Mouse (Mus musculus) cerebellum, postnatal 10 days (tissue): ENCODE results near the gene Fam129b.

Source experiments
- DNase-seq, 2 experiments: peaks; one replicate each; pipeline ENCODE4 v3.0.0; 2021; ENCODE audit warnings: mixed read lengths in 2 of 2

The Fam129b gene

DNA sequence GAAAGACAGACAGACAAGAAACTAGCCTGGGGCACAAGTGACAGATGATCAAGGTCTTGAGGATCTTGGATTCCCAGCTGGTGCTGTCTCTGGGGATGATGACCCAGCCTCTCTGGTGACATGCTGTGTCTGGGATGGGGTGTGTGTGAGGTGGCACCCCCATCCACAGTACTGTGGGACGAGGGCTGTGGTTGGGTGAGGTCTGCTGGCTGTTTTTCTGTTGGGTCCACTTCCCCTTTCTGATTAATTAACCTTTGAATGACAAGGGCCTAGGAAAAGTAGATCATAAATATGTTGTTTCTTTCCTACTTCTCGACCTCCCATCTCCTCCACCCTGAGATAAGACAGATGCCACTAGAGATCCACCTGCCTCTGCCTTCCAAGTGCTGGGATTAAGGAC lies 18.2 kb downstream of the Fam129b start:
- no peak for DNase-seq

DNA sequence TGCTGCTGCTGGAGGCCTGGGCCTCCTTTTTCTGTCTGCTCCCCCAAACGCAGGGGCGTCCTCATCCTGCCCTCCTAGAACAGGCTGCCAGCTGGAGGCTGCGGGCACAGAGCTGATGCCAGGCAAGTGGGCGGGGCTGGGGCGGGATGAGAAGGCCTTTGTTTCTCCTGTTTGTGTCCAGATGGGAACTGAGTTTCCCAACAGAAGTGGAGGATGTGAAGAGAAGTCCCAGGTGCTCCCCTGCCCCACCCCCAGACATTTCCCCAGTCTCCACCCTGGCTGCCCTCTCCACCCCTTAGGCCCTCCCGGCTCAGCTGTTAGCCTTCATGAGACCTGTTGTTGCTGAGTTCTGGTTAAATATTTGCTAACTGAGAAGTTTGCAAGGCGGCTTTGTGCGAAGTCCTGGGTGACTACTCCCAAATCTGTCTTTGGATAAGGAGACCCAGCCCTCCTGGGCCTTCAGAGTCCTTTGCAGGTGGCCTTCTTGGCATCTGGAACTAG lies 19.7 kb downstream of the Fam129b start:
- peak; percentile 70 to 80 for DNase-seq

GRCm38 (mm10) chr2:32896507-32897147 lies 20.7 kb downstream of the Fam129b start:
- peak; percentile 49 to 50 for DNase-seq

- peak; percentile 71 to 75 for DNase-seq
These were observed 23.1 kb downstream of the Fam129b start for GRCm38 (mm10) chr2:32898983-32899382.

DNA sequence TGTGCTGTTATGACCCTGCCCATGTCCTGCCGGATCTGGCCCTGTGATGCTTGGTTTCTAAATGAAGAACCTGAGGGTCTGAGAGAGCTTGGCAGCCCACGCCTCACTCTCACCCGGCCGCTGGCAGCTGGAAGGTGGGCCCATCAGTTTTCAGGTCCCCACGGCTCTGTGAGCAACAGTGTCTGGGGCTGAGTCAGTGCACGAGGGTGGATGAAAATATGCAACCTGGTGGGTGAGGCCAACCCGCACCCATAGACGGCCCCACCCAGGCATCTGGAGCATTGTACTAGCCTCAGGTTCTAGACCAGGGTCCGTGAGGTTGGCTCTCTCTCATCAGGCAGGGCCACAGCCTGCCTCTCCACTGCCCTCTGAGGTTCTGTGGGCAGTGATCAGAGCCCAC lies 26.2 kb downstream of the Fam129b start:
- DNase-seq, result no peak

DNA sequence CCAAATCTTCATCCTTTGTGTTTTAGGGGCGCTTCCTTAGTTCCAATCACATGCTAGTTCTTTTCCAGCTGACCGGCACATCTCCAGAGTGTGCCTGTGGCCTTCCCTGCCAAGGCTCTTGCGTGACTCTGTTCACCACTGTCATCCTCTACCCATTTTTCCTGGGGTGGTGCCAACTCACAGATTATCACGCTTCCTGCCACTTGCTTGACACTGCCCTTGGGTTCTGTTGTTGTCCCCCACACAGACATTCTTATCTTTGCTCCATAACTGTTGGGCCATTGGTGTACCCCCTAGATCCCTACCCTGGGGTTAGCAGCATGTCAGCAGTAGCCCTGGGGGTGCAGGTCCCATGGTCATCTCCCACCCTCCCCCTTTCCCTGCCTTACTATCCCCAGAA lies 27.6 kb downstream of the Fam129b start:
- peak; percentile 34 to 43 for DNase-seq

- no peak for DNase-seq
These were observed 28.7 kb downstream of the Fam129b start for GRCm38 (mm10) chr2:32904637-32905036.

- no peak for DNase-seq
These were observed 29.4 kb downstream of the Fam129b start for GRCm38 (mm10) chr2:32905297-32905696.

DNA sequence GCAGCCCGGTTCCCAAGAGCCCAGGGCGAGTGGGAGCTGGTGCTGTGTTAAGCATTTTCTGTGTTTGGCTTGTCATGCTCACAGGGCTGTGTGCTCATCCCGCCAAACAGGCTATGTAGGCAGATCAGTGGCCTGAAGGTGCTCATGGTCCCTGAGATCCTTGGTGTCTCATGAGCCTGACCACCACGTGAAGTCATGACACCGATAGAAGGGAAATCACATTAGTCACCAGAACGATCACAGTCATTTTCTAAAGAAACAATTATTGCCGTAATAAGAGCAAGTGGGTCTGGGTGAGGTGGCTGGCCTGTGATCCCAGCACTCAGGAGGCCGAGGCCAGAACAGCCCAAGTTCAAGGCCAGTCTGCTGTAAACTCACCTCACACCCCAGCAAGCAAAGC lies 31.5 kb downstream of the Fam129b start:
- no peak for DNase-seq

GRCm38 (mm10) chr2:32908272-32908671 lies 32.4 kb downstream of the Fam129b start:
- peak; percentile 86 to 90 for DNase-seq

GRCm38 (mm10) chr2:32908796-32909195 lies 32.9 kb downstream of the Fam129b start:
- peak; percentile 53 to 61 for DNase-seq

DNA sequence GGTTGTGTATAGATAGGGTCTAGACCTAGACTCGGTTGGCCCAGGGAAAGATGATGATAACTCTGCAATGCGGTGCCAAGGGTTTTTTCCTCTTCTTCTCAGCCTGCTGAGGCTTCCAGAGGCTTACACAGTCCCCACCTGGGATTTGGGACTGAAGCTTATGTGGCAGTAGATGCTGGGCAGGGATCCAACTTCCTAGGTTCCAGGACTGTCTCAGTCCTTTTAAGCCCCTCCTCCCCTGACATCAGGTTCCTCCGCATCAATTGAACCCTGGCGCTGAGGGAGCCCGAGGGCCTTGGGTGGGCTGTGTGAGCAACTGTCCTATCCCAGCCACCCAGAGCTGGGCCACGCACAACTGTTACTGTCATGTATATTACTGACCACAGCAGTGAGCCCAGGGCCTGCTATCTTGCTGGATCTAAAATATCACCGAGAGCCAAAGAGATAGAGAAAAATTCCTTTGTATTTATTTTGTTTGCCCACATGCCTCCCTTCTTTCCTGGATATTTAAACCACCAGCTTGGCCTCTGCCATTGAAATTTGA lies 35.8 kb downstream of the Fam129b start:
- DNase-seq, result peak; percentile 49 to 52

DNA sequence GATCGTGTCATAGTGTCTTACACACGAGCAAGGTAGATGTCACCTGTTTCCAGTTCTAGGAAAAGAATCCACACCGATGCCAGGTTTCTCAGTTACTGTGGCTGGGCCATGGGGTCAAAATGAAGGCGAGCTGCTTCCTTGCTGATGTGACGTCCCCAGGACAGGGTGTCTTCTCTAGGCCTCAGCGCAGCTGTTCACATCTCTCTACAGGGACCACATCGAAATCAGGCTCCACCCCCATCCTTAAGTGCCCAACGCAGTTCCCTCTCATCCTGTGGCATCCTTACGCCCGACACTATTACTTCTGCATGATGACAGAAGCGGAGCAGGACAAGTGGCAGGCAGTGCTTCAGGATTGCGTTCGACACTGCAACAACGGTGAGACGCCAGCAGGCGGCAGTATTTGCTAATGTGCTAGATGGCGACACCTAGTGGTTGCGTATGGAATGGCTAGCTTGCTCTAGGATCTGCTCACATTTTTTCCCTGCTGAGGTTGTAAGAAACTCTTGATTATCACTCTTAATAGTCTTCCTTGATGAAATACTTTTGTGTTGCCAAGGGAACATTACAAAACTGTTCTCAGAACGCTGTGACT lies 36.4 kb downstream of the Fam129b start:
- peak; percentile 93 to 96 for DNase-seq

DNA sequence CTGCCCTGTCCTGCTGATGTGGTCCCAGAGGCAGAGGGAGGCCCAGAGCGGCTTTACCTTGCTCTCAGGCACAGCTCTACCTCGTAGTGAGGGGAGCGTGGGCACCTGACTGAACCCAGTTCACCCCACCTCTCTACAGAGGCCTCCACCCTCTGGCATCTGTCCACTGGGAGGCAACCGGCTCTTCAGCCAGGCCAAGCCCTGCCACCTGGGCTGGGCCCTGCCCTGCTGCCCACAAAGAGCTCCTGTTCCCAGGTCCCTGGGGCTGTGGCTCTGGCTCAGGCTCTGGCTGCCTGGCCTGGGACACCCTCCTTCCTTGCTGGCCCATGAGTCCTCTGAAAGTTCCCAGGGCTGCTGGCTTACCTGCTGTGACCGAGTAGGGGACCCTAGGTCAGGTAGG lies 38.4 kb downstream of the Fam129b start:
- DNase-seq, result peak; percentile 30 to 39

GRCm38 (mm10) chr2:32914896-32915295 lies 39.0 kb downstream of the Fam129b start:
- DNase-seq, result peak; percentile 57 to 66

DNA sequence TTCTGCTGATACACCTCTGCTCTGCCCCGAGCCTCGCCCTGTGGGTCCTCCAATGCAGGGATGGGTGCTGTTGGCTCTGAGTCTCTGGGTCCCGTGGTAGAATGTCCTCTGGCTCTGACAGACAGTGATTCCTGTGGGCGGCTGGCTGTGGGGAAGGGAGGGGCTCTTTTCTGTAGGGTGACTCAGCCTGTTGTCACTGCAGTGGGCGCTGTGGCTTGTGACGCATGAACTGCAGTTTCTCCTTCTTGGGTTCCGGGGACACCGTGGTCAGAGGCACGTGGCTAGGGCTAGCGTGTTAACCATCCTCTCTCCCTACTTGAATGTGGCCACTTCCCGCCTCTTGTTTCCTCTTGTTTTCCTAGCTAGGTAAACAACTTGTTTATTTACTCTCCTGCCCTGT lies 41.6 kb downstream of the Fam129b start:
- no peak for DNase-seq

GRCm38 (mm10) chr2:32918391-32918790 lies 42.5 kb downstream of the Fam129b start:
- DNase-seq, result no peak

- no peak for DNase-seq
These were observed 45.3 kb downstream of the Fam129b start for GRCm38 (mm10) chr2:32921235-32921634.

DNA sequence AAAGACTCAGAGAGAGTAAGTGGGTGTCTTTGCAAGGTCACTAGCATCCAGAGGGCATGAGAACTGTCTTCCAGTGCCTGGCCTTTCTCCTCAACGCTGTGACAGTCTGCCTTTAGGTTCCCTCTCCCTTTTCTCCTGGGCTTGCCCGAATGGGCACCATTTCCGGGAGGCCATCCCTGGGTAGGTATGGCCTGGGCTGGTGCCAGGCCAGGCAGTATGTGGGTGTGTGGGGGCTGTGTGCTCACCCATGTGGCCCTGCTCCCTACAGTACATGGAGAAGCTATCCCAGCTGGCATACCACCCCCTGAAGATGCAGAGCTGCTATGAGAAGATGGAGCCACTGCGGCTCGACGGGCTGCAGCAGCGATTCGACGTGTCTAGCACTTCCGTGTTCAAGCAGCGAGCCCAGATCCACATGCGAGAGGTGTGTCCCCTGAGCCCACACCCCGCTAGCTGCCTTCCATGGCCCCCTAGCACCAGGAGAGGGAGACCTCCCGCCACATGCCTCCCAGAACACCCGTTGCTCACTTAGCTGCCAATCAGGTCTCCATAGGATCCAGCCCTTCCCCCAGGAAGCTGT lies 46.0 kb downstream of the Fam129b start:
- no peak for DNase-seq

- no peak for DNase-seq
These were observed 46.6 kb downstream of the Fam129b start for GRCm38 (mm10) chr2:32922564-32922963.

- DNase-seq, result no peak
These were observed 47.8 kb downstream of the Fam129b start for GRCm38 (mm10) chr2:32923551-32924250.

GRCm38 (mm10) chr2:32924306-32924844 lies 48.5 kb downstream of the Fam129b start:
- no peak for DNase-seq
